ENCODE assay signal across 8 mouse cellular contexts in the genomic region with DNA sequence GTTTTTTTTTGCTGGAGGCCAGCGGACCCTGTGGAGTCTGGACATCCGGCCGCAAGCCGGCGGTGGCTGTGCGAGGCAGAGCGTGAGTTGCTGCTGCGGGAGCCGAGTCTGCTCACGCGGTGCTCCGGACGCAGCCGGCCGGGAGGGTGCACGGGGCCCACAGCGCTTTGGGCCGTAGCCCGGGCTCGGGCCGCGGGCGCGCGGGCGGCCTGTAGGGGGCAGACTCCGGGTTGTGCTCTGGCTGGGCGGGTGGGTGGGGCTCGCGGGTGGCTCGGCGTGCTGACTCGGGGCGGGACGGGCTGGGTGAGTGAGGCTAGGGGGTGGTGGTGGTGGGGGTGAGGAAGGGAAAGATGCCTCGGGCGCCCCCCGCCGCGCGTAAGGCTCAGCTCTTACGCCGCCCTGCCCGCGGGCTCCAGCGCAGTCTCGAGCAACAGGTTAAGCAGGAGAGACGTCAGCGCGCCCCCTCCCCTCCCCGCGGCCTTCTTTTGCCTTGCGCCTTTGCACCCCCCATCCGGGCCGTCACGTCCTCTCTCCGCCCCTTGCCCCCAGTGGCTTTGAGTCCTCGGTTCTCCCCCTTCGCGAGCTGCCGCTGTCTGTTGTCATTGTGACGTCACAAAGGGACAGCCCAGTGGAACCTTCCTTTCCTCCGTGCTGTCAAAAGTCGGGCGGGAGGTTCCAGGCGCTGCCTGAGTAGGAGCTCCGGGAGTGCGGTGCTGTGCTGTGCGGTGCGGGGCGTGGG. TPM values are rescaled to one million over a fixed set of nuclear protein-coding genes. Genes with fewer than 3 reads are reported as not detected.
DNase-seq lines count a peak whose midpoint lies in the region; ATAC-seq and TF ChIP-seq lines count a peak whose summit lies in the region.

No protein-coding gene starts in this region.

- peak; percentile 11; the same call in 1 of the 2 replicates for ATAC-seq in embryonic facial prominence, embryonic 12.5 days (ENCODE audit: insufficient number of reproducible peaks, insufficient read depth, low FRiP score, low TSS enrichment)
- peak; percentile 27; the same call in 1 of the 2 replicates for ATAC-seq in limb, embryonic 15.5 days (ENCODE audit: insufficient number of reproducible peaks, low FRiP score, low TSS enrichment, low read depth)
- ATAC-seq in midbrain, postnatal 0 days (ENCODE audit: low FRiP score), result 0 out of 2 replicates have a peak, but pooled peaks have one; percentile 11

- no peaks in the 10 kb centered on the region for H3K36me3 ChIP-seq in embryonic facial prominence, embryonic 12.5 days
- no peaks in the 10 kb centered on the region for H3K36me3 ChIP-seq in kidney, adult 2 months (ENCODE audit: control insufficient read depth, insufficient read depth, low read length)
- no peaks in the 10 kb centered on the region for H3K36me3 ChIP-seq in limb, embryonic 15.5 days
- no peaks in the 10 kb centered on the region for H3K36me3 ChIP-seq in midbrain, postnatal 0 days (ENCODE audit: insufficient read depth, low read length)

- peak; percentile 38; the same call in 1 of the 2 replicates for TF ChIP-seq CTCF in kidney, adult 2 months (conservative IDR thresholded peaks at IDR 0.05; ENCODE audit: insufficient read depth, insufficient read length, low read depth, low read length)
- peak; percentile 42 for TF ChIP-seq CTCF in midbrain, postnatal 0 days (IDR thresholded peaks at IDR 0.05)

- peak overlapping the region; percentile 52 for H3K9ac ChIP-seq in embryonic facial prominence, embryonic 12.5 days
- H3K9ac ChIP-seq in limb, embryonic 15.5 days, result peak overlapping the region; percentile 77
- H3K9ac ChIP-seq in midbrain, postnatal 0 days (replicated peaks; ENCODE audit: low read length, poor library complexity, severe bottlenecking), result peak overlapping the region; percentile 84

- WGBS in embryonic facial prominence, embryonic 12.5 days, result under 1% methylated on average over 51 of the region's 71 CpGs
- under 1% methylated on average over 68 of the region's 71 CpGs for WGBS in kidney, adult 2 months
- WGBS in limb, embryonic 15.5 days, result under 1% methylated on average over 62 of the region's 71 CpGs
- WGBS in midbrain, postnatal 0 days, result under 1% methylated on average over 48 of the region's 71 CpGs

- H3K27me3 ChIP-seq in embryonic facial prominence, embryonic 12.5 days, result no peaks in the 10 kb centered on the region
- H3K27me3 ChIP-seq in kidney, adult 2 months (replicated peaks; ENCODE audit: control insufficient read depth, insufficient read depth, low read length), result no peaks in the 10 kb centered on the region
- H3K27me3 ChIP-seq in limb, embryonic 15.5 days, result no peaks in the 10 kb centered on the region
- no peaks in the 10 kb centered on the region for H3K27me3 ChIP-seq in midbrain, postnatal 0 days (ENCODE audit: insufficient read depth, low read length)

- no peak for TF ChIP-seq POLR2A in kidney, adult 2 months (IDR thresholded peaks at IDR 0.05; ENCODE audit: low read depth, low read length)

- H3K9me3 ChIP-seq in embryonic facial prominence, embryonic 12.5 days, result no peaks in the 10 kb centered on the region
- no peaks in the 10 kb centered on the region for H3K9me3 ChIP-seq in limb, embryonic 15.5 days
- no peaks in the 10 kb centered on the region for H3K9me3 ChIP-seq in midbrain, postnatal 0 days (ENCODE audit: low read length)

- DNase-seq in 3134 (ENCODE audit: extremely low read depth, insufficient read length, low spot score), result peak; percentile 87
- DNase-seq in adrenal gland, postnatal 25 days, result peak; percentile 91
- peak; percentile 92 to 93 for DNase-seq in heart, adult 18-20 months
- peak; percentile 93 for DNase-seq in kidney, adult 2 months
- DNase-seq in midbrain, postnatal 0 days (ENCODE audit: low spot score), result peak; percentile 85
- DNase-seq in spleen, postnatal 10 days (ENCODE audit: low spot score in 2 of 2), result peak; percentile 92 to 95

- H3K4me2 ChIP-seq in embryonic facial prominence, embryonic 12.5 days (replicated peaks), result peak overlapping the region; percentile 75
- H3K4me2 ChIP-seq in limb, embryonic 15.5 days, result peak overlapping the region; percentile 67
- peak overlapping the region; percentile 91 for H3K4me2 ChIP-seq in midbrain, postnatal 0 days (ENCODE audit: low read depth, low read length, poor library complexity, severe bottlenecking)

- H3K27ac ChIP-seq in embryonic facial prominence, embryonic 12.5 days, result peak overlapping the region; percentile 47
- H3K27ac ChIP-seq in kidney, adult 2 months (ENCODE audit: insufficient read depth, low read depth, low read length), result peak overlapping the region; percentile 91
- peak overlapping the region; percentile 88 for H3K27ac ChIP-seq in limb, embryonic 15.5 days
- peak overlapping the region; percentile 27; the same call in 1 of the 2 replicates for H3K27ac ChIP-seq in midbrain, postnatal 0 days (ENCODE audit: low read depth, low read length)

- H3K4me3 ChIP-seq in embryonic facial prominence, embryonic 12.5 days, result peak overlapping the region; percentile 52
- H3K4me3 ChIP-seq in kidney, adult 2 months (ENCODE audit: insufficient read depth, low read depth, low read length), result peak overlapping the region; percentile 97
- peak overlapping the region; percentile 72 for H3K4me3 ChIP-seq in limb, embryonic 15.5 days
- peak overlapping the region; percentile 73 for H3K4me3 ChIP-seq in midbrain, postnatal 0 days (ENCODE audit: low read depth, low read length)

- H3K4me1 ChIP-seq in embryonic facial prominence, embryonic 12.5 days, result peaks cover 25% of the 10 kb centered on the region; the same call in 1 of the 2 replicates
- peaks cover 23% of the 10 kb centered on the region for H3K4me1 ChIP-seq in kidney, adult 2 months (ENCODE audit: control insufficient read depth, insufficient read depth, low read length)
- H3K4me1 ChIP-seq in limb, embryonic 15.5 days, result peaks cover 35% of the 10 kb centered on the region
- no peaks in the 10 kb centered on the region for H3K4me1 ChIP-seq in midbrain, postnatal 0 days (ENCODE audit: insufficient read depth, low read length)

RNA-seq across cellular contexts. Expression of a gene that starts 4.3 kb away (rescaled TPM):
- 55.7 and 58.0 TPM in 2 replicates for total RNA-seq in adrenal gland, postnatal 25 days (2021)
- polyA plus RNA-seq in embryonic facial prominence, embryonic 12.5 days (2016; fragmentation: Nextera tagmentation; extraction: Ambion mirVana), result 48.3 and 54.0 TPM in 2 replicates
- total RNA-seq in heart, adult 18-20 months (2021), result 10 to 100 TPM; 15.8 to 16.6 TPM
- 10.5 and 11.3 TPM in 2 replicates for polyA plus RNA-seq in kidney, adult 2 months (2012; rRNA removed)
- polyA plus RNA-seq in limb, embryonic 15.5 days (2015; fragmentation: Nextera tagmentation; extraction: Ambion mirVana), result 27.4 and 33.3 TPM in 2 replicates
- total RNA-seq in midbrain, postnatal 0 days (2014; rRNA removed), result 18.0 and 27.6 TPM in 2 replicates
- polyA plus RNA-seq in midbrain, postnatal 0 days (2015; fragmentation: Nextera tagmentation; extraction: Ambion mirVana), result 16.4 and 19.3 TPM in 2 replicates

Comparison
In these comparisons a context has a peak if more than half of its experiments do, and no peak if none do; other contexts are left out.
1. Peak in every context shown above with its lines: DNase-seq, ATAC-seq, H3K4me3 ChIP-seq and H3K27ac ChIP-seq.
2. H3K27ac ChIP-seq: peak in every context shown above with its lines; median percentile 91 in kidney, adult 2 months; 88 in limb, embryonic 15.5 days; 47 in embryonic facial prominence, embryonic 12.5 days; 27 in midbrain, postnatal 0 days.